Mouse (Mus musculus): Measurements from ENCODE around the gene Lrrc19. TPM values are rescaled to one million over a fixed set of nuclear protein-coding genes. Genes with fewer than 3 reads are reported as not detected.

Gene Lrrc19
- polyA plus RNA-seq, 1 experiment = not detected

- TF ChIP-seq POLR2A (IDR thresholded peaks at IDR 0.05; ENCODE audit: borderline replicate concordance, low read depth, low read length) = no peak
- TF ChIP-seq CTCF (IDR thresholded peaks at IDR 0.05; ENCODE audit: low read depth, low read length) = no peak
- H3K27ac ChIP-seq (ENCODE audit: insufficient read depth, low read depth, low read length) = no peak overlapping the region
- no peaks in the 10 kb centered on the region for H3K4me1 ChIP-seq (ENCODE audit: control insufficient read depth, insufficient read depth, low read length)
- H3K4me3 ChIP-seq (ENCODE audit: insufficient read depth, low read length) = no peak overlapping the region
These were observed 6.8 kb downstream of the Lrrc19 start for GRCm38 (mm10) chr4:94643141-94643540.

- no peak for TF ChIP-seq CTCF (IDR thresholded peaks at IDR 0.05; ENCODE audit: low read depth, low read length)
- no peak for TF ChIP-seq POLR2A (IDR thresholded peaks at IDR 0.05; ENCODE audit: borderline replicate concordance, low read depth, low read length)
- Histone ChIP-seq H3K27ac (ENCODE audit: insufficient read depth, low read depth, low read length) (no peak overlapping the region), H3K4me3 (ENCODE audit: insufficient read depth, low read length) (no peak overlapping the region)
These were observed 29.9 kb downstream of the Lrrc19 start for GRCm38 (mm10) chr4:94620077-94620476.

GRCm38 (mm10) chr4:94614627-94615006, 35.3 kb downstream of the Lrrc19 start:
- no peak overlapping the region for H3K27ac ChIP-seq (ENCODE audit: insufficient read depth, low read depth, low read length)
- TF ChIP-seq POLR2A (IDR thresholded peaks at IDR 0.05; ENCODE audit: borderline replicate concordance, low read depth, low read length) (no peak), CTCF (IDR thresholded peaks at IDR 0.05; ENCODE audit: low read depth, low read length) (no peak)
- H3K4me3 ChIP-seq (ENCODE audit: insufficient read depth, low read length) = peak overlapping the region; percentile 77
- H3K4me1 ChIP-seq (ENCODE audit: control insufficient read depth, insufficient read depth, low read length) = peaks cover 3% of the 10 kb centered on the region

More at GRCm38 (mm10) chr4:94620077-94620476, 29.9 kb downstream of the Lrrc19 start:
- no peaks in the 10 kb centered on the region for H3K4me1 ChIP-seq (ENCODE audit: control insufficient read depth, insufficient read depth, low read length)

GRCm38 (mm10) chr4:94613972-94614626, 35.8 kb downstream of the Lrrc19 start, which contains the start of gene Ift74:
Ift74 (plus strand) TSS chr4:94614491.
- Histone ChIP-seq H3K4me1 (ENCODE audit: control insufficient read depth, insufficient read depth, low read length) (peaks cover 3% of the 10 kb centered on the region), H3K4me3 (ENCODE audit: insufficient read depth, low read length) (peak within 1 kb of the TSS; percentile 77), H3K27ac (ENCODE audit: insufficient read depth, low read depth, low read length) (no peak within 1 kb of the TSS)
- no peak for TF ChIP-seq CTCF (IDR thresholded peaks at IDR 0.05; ENCODE audit: low read depth, low read length)
- TF ChIP-seq POLR2A (IDR thresholded peaks at IDR 0.05; ENCODE audit: borderline replicate concordance, low read depth, low read length) = no peak

GRCm38 (mm10) chr4:94610339-94610738, 39.6 kb downstream of the Lrrc19 start:
- Histone ChIP-seq H3K4me3 (ENCODE audit: insufficient read depth, low read length) (no peak overlapping the region), H3K4me1 (ENCODE audit: control insufficient read depth, insufficient read depth, low read length) (peaks cover 3% of the 10 kb centered on the region), H3K27ac (ENCODE audit: insufficient read depth, low read depth, low read length) (no peak overlapping the region)
- TF ChIP-seq POLR2A (IDR thresholded peaks at IDR 0.05; ENCODE audit: borderline replicate concordance, low read depth, low read length) (no peak), CTCF (IDR thresholded peaks at IDR 0.05; ENCODE audit: low read depth, low read length) (no peak)

- Histone ChIP-seq H3K4me1 (ENCODE audit: control insufficient read depth, insufficient read depth, low read length) (peaks cover 5% of the 10 kb centered on the region), H3K27ac (ENCODE audit: insufficient read depth, low read depth, low read length) (no peak overlapping the region), H3K4me3 (ENCODE audit: insufficient read depth, low read length) (no peak overlapping the region)
- no peak for TF ChIP-seq POLR2A (IDR thresholded peaks at IDR 0.05; ENCODE audit: borderline replicate concordance, low read depth, low read length)
- TF ChIP-seq CTCF (IDR thresholded peaks at IDR 0.05; ENCODE audit: low read depth, low read length) = no peak
These were observed 44.4 kb downstream of the Lrrc19 start for GRCm38 (mm10) chr4:94605591-94605990.

- no peak overlapping the region for H3K4me3 ChIP-seq (ENCODE audit: insufficient read depth, low read length)
- TF ChIP-seq CTCF (IDR thresholded peaks at IDR 0.05; ENCODE audit: low read depth, low read length) (no peak), POLR2A (IDR thresholded peaks at IDR 0.05; ENCODE audit: borderline replicate concordance, low read depth, low read length) (no peak)
- H3K4me1 ChIP-seq (ENCODE audit: control insufficient read depth, insufficient read depth, low read length) = peaks cover 7% of the 10 kb centered on the region
- no peak overlapping the region for H3K27ac ChIP-seq (ENCODE audit: insufficient read depth, low read depth, low read length)
These were observed 45.4 kb downstream of the Lrrc19 start for GRCm38 (mm10) chr4:94604452-94605019.

GRCm38 (mm10) chr4:94603031-94603629, 46.8 kb downstream of the Lrrc19 start, which contains the start of gene Plaa:
Plaa (minus strand) TSS chr4:94603244.
- Histone ChIP-seq H3K4me1 (ENCODE audit: control insufficient read depth, insufficient read depth, low read length) (peaks cover 9% of the 10 kb centered on the region), H3K4me3 (ENCODE audit: insufficient read depth, low read length) (peak within 1 kb of the TSS; percentile 87), H3K27ac (ENCODE audit: insufficient read depth, low read depth, low read length) (peak within 1 kb of the TSS; percentile 77)
- TF ChIP-seq CTCF (IDR thresholded peaks at IDR 0.05; ENCODE audit: low read depth, low read length) (no peak), POLR2A (IDR thresholded peaks at IDR 0.05; ENCODE audit: borderline replicate concordance, low read depth, low read length) (no peak)

GRCm38 (mm10) chr4:94602496-94603030, 47.4 kb downstream of the Lrrc19 start:
- Histone ChIP-seq H3K27ac (ENCODE audit: insufficient read depth, low read depth, low read length) (peak overlapping the region; percentile 63), H3K4me1 (ENCODE audit: control insufficient read depth, insufficient read depth, low read length) (peaks cover 14% of the 10 kb centered on the region), H3K4me3 (ENCODE audit: insufficient read depth, low read length) (peak overlapping the region; percentile 87)
- TF ChIP-seq CTCF (IDR thresholded peaks at IDR 0.05; ENCODE audit: low read depth, low read length) (no peak), POLR2A (IDR thresholded peaks at IDR 0.05; ENCODE audit: borderline replicate concordance, low read depth, low read length) (no peak)

- Histone ChIP-seq H3K4me3 (ENCODE audit: insufficient read depth, low read length) (peak overlapping the region; percentile 21), H3K4me1 (ENCODE audit: control insufficient read depth, insufficient read depth, low read length) (peaks cover 15% of the 10 kb centered on the region), H3K27ac (ENCODE audit: insufficient read depth, low read depth, low read length) (no peak overlapping the region)
- no peak for TF ChIP-seq POLR2A (IDR thresholded peaks at IDR 0.05; ENCODE audit: borderline replicate concordance, low read depth, low read length)
These were observed 48.5 kb downstream of the Lrrc19 start for GRCm38 (mm10) chr4:94601395-94601794.
